Mouse (Mus musculus) lung, embryonic 16.5 days (tissue): ENCODE measurements around the gene Atp1b2. TPM values are rescaled to one million over a fixed set of nuclear protein-coding genes. Genes with fewer than 3 reads are reported as not detected.
"Not testable (repeated sequence)": the region's sequence is repeated elsewhere in the genome, so short reads cannot be mapped to it uniquely, and the experiment has no call there.

ENCODE experiments used
- ATAC-seq: fragments of 200-750 bp; cut with Nextera tagmentation; 2 replicates; pipeline ENCODE4 v1.8.0; 2017; ENCODE audit warnings: low read depth, mild to moderate bottlenecking, moderate library complexity
- H3K27ac ChIP-seq: fragments of 300-500 bp; sonication (generic); 2 replicates; pipeline ENCODE4 v1.5.1; 2014; ENCODE audit warnings: mild to moderate bottlenecking, control low read depth, low read length
- H3K27me3 ChIP-seq: fragments of 300-500 bp; sonication (generic); 2 replicates; pipeline ENCODE4 v1.6.1; 2014; ENCODE audit warnings: low read depth, low read length, mixed read lengths; ENCODE audit not compliant: control insufficient read depth, insufficient read depth
- H3K36me3 ChIP-seq: fragments of 300-500 bp; sonication (generic); 2 replicates; pipeline ENCODE4 v1.6.1; 2014; ENCODE audit warnings: low read length; ENCODE audit not compliant: control insufficient read depth, insufficient read depth
- H3K4me1 ChIP-seq: fragments of 300-500 bp; sonication (generic); replicated peaks from 2 replicates; pipeline ENCODE4 v1.6.1; 2014; ENCODE audit warnings: low read length, mixed read lengths; ENCODE audit not compliant: control insufficient read depth, insufficient read depth
- H3K4me2 ChIP-seq: fragments of 300-500 bp; sonication (generic); 2 replicates; pipeline ENCODE4 v1.6.1; 2014; ENCODE audit warnings: low read depth, low read length, control low read depth
- H3K4me3 ChIP-seq: fragments of 300-500 bp; sonication (generic); 2 replicates; pipeline ENCODE4 v1.5.1; 2014; ENCODE audit warnings: mild to moderate bottlenecking, low read length, control low read depth
- H3K9ac ChIP-seq: fragments of 300-500 bp; sonication (generic); 2 replicates; pipeline ENCODE4 v1.6.1; 2014; ENCODE audit warnings: low read length, control low read depth
- H3K9me3 ChIP-seq: fragments of 300-500 bp; sonication (generic); 2 replicates; pipeline ENCODE4 v1.6.1; 2016; ENCODE audit warnings: low read length; ENCODE audit not compliant: control insufficient read depth
- WGBS: fragments of 180-500 bp; shearing (Covaris S2); extraction: QIAGEN DNeasy Blood & Tissue Kit; methylation state at CpG from one replicate; pipeline ENCODE4 v1.1.7; 2014; 5-methylcytosine and 5-hydroxymethylcytosine counted together
- polyA plus RNA-seq: library from polyadenylated mRNA; unstranded; fragments of >200 nt; fragmentation: Nextera tagmentation; extraction: Ambion mirVana; gene quantifications from 2 replicates; pipeline ENCODE4 v1.2.1, GENCODE M21; 2015

The Atp1b2 gene
- polyA plus RNA-seq, 1 experiment from 2014 or later = 12.7 TPM

GRCm38 (mm10) chr11:69628286-69628685 lies 22.5 kb upstream of the Atp1b2 start:
- WGBS = 33% methylated on average over 6 of the region's 6 CpGs
- Histone ChIP-seq H3K27ac (no peak overlapping the region), H3K27me3 (no peaks in the 10 kb centered on the region), H3K9me3 (no peaks in the 10 kb centered on the region), H3K4me3 (no peak overlapping the region), H3K4me2 (no peak overlapping the region), H3K36me3 (no peaks in the 10 kb centered on the region), H3K4me1 (peaks cover 4% of the 10 kb centered on the region; the same call in 1 of the 2 replicates), H3K9ac (no peak overlapping the region)
- no peak for ATAC-seq

- H3K4me3 ChIP-seq, H3K27ac ChIP-seq, H3K36me3 ChIP-seq, H3K4me2 ChIP-seq, ATAC-seq, H3K4me1 ChIP-seq, H3K9ac ChIP-seq, H3K27me3 ChIP-seq, H3K9me3 ChIP-seq: not testable (repeated sequence)
- WGBS = 84% methylated on average over 2 of the region's 2 CpGs
Observed at GRCm38 (mm10) chr11:69624339-69624738, 18.6 kb upstream of the Atp1b2 start.

- 68% methylated on average over 4 of the region's 4 CpGs for WGBS
- H3K36me3 ChIP-seq = no peaks in the 10 kb centered on the region
- H3K27me3 ChIP-seq = no peaks in the 10 kb centered on the region
- H3K4me3 ChIP-seq = peak overlapping the region; percentile 61
- no peaks in the 10 kb centered on the region for H3K9me3 ChIP-seq
- no peak overlapping the region for H3K27ac ChIP-seq
- no peaks in the 10 kb centered on the region; the same call in 1 of the 2 replicates for H3K4me1 ChIP-seq
- no peak for ATAC-seq
- peak overlapping the region; percentile 59; the same call in 1 of the 2 replicates for H3K4me2 ChIP-seq
- peak overlapping the region; percentile 77 for H3K9ac ChIP-seq
Observed at GRCm38 (mm10) chr11:69623006-69623405, 17.3 kb upstream of the Atp1b2 start.

- WGBS = 26% methylated on average over 6 of the region's 6 CpGs
- no peaks in the 10 kb centered on the region for H3K9me3 ChIP-seq
- ATAC-seq = peak; percentile 15; the same call in 1 of the 2 replicates
Observed at GRCm38 (mm10) chr11:69622406-69622805, 16.7 kb upstream of the Atp1b2 start.

GRCm38 (mm10) chr11:69621571-69622268 lies 16.0 kb upstream of the Atp1b2 start, which contains the start of gene Sat2:
TSS of gene Sat2 (plus strand) at chr11:69622024.
- peaks cover 2% of the 10 kb centered on the region; the same call in 1 of the 2 replicates for H3K27me3 ChIP-seq
- no peaks in the 10 kb centered on the region for H3K9me3 ChIP-seq
- peak within 1 kb of the TSS; percentile 59 for H3K4me2 ChIP-seq
- WGBS = 2% methylated on average over 20 of the region's 20 CpGs
- no peaks in the 10 kb centered on the region for H3K36me3 ChIP-seq
- H3K9ac ChIP-seq = peak within 1 kb of the TSS; percentile 77
- H3K27ac ChIP-seq = peak within 1 kb of the TSS; percentile 38
- peak; percentile 93 for ATAC-seq
- no peaks in the 10 kb centered on the region; the same call in 1 of the 2 replicates for H3K4me1 ChIP-seq
- H3K4me3 ChIP-seq = peak within 1 kb of the TSS; percentile 61

More at GRCm38 (mm10) chr11:69622406-69622805, 16.7 kb upstream of the Atp1b2 start:
- H3K4me1 ChIP-seq = no peaks in the 10 kb centered on the region; the same call in 1 of the 2 replicates
- no peak overlapping the region; the same call in 1 of the 2 replicates for H3K27ac ChIP-seq
- H3K9ac ChIP-seq = peak overlapping the region; percentile 77
- H3K4me3 ChIP-seq = peak overlapping the region; percentile 61
- peak overlapping the region; percentile 59 for H3K4me2 ChIP-seq
- no peaks in the 10 kb centered on the region for H3K36me3 ChIP-seq
- peaks cover 2% of the 10 kb centered on the region; the same call in 1 of the 2 replicates for H3K27me3 ChIP-seq

GRCm38 (mm10) chr11:69620394-69621081 lies 14.8 kb upstream of the Atp1b2 start:
- WGBS = 62% methylated on average over 7 of the region's 7 CpGs
- Histone ChIP-seq H3K27me3 (peaks cover 3% of the 10 kb centered on the region; the same call in 1 of the 2 replicates), H3K27ac (no peak overlapping the region), H3K9ac (no peak overlapping the region), H3K4me1 (no peaks in the 10 kb centered on the region; the same call in 1 of the 2 replicates), H3K4me2 (no peak overlapping the region), H3K36me3 (no peaks in the 10 kb centered on the region), H3K4me3 (no peak overlapping the region), H3K9me3 (no peaks in the 10 kb centered on the region)
- no peak for ATAC-seq

- Histone ChIP-seq H3K27ac (no peak within 1 kb of the TSS), H3K9ac (no peak within 1 kb of the TSS), H3K4me1 (peaks cover 3% of the 10 kb centered on the region; the same call in 1 of the 2 replicates), H3K27me3 (peaks cover 4% of the 10 kb centered on the region; the same call in 1 of the 2 replicates), H3K4me3 (no peak within 1 kb of the TSS), H3K9me3 (no peaks in the 10 kb centered on the region), H3K36me3 (no peaks in the 10 kb centered on the region), H3K4me2 (no peak within 1 kb of the TSS)
- ATAC-seq = no peak
- WGBS = 56% methylated on average over 5 of the region's 5 CpGs
Observed at GRCm38 (mm10) chr11:69617805-69618204, 12.1 kb upstream of the Atp1b2 start, which contains the start of gene Shbg. TSS of gene Shbg (minus strand) at chr11:69617905.

- no peak overlapping the region for H3K9ac ChIP-seq
- WGBS = 38% methylated on average over 10 of the region's 10 CpGs
- peaks cover 4% of the 10 kb centered on the region; the same call in 1 of the 2 replicates for H3K27me3 ChIP-seq
- no peaks in the 10 kb centered on the region for H3K36me3 ChIP-seq
- H3K4me3 ChIP-seq = no peak overlapping the region
- H3K9me3 ChIP-seq = no peaks in the 10 kb centered on the region
- peaks cover 3% of the 10 kb centered on the region; the same call in 1 of the 2 replicates for H3K4me1 ChIP-seq
- no peak overlapping the region for H3K27ac ChIP-seq
- no peak overlapping the region for H3K4me2 ChIP-seq
- ATAC-seq = no peak
Observed at GRCm38 (mm10) chr11:69616781-69617180, 11.0 kb upstream of the Atp1b2 start.

- H3K4me3 ChIP-seq = 0 out of 2 replicates have a peak overlapping the region, but pooled peaks have one; percentile 5
- WGBS = 42% methylated on average over 11 of the region's 11 CpGs
- not testable (repeated sequence) for H3K36me3 ChIP-seq, H3K27ac ChIP-seq, H3K4me1 ChIP-seq, H3K27me3 ChIP-seq, H3K9ac ChIP-seq, ATAC-seq, H3K9me3 ChIP-seq
- H3K4me2 ChIP-seq = peak overlapping the region; percentile 48; the same call in 1 of the 2 replicates
Observed at GRCm38 (mm10) chr11:69614257-69614588, 8.5 kb upstream of the Atp1b2 start.
